Mouse (Mus musculus): ENCODE data around the gene Ap1m1. TPM values are rescaled to one million over a fixed set of nuclear protein-coding genes. Genes with fewer than 3 reads are reported as not detected.

Gene Ap1m1
- polyA plus RNA-seq (2012; rRNA removed) = 39.4 and 51.4 TPM in 2 replicates

DNA sequence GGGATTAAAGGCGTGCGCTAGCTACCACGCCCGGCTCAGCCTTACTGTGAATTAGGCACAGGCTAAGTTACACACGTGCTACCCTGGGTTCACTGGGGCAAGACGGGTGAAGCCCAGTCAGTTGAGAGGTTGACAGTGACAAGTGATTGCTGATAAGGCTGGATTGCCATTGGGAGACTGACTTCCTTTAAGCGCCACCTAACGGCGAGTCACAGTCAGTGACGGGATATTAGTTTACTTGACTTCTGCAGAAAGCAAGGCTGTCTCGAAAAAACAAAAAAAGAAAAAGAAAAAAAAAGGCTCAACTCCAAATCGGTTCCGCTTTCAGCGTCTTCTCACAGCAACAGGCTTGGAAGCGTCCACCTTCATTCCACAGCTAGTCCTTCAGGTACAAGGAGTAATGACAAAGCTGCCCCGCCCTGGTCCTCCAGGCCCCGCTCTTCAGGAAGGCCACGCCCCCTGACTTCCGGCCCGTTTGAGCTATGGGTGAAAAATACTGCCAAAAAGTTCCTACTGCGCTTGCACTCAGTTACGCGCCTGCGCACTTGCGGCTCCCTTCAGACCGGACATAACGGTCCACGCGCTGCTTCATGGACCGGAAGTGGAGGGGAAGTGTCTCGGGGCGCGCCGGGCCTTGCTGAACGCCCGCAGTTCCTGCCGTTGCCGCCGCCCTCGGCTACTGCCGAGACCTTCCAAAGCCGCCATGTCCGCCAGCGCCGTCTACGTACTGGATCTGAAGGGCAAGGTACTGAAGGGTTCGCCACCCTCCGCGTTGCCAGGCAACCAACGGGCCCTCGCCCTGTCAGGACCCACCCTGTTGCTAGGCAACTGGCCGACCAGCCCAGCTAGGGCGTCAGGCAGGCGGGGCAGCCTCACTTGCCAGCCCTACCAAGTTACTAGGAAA lies at the start of gene Ap1m1:
TSS of gene Ap1m1 (plus strand) at position 520 of the 904 bp plus-strand sequence.
- peak; percentile 98 for DNase-seq (ENCODE audit: low read depth, low spot score)
- under 1% methylated on average over 54 of the region's 54 CpGs for WGBS

DNA sequence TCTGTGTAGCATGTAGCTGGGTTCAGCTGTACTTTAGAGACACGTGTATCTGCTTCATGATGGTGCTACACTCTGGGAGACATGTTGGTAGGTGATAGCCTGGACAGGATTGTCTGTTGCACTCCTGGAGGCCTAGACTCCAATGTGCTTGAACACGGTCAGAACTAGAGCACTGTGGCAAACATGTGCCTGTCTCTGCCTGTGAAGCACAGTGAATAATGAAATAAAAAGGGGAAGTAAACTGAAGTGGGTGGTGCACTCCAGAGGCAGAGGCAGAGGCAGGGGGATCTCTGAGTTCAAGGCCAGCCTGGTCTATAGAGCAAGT lies 49.6 kb upstream of the Ap1m1 start:
- DNase-seq (ENCODE audit: low read depth, low spot score) = no peak
- WGBS = 32% methylated on average over 2 of the region's 2 CpGs

- no peak for DNase-seq (ENCODE audit: low read depth, low spot score)
These were observed 47.8 kb upstream of the Ap1m1 start for GRCm38 (mm10) chr8:72192065-72192464.

- no peak for DNase-seq (ENCODE audit: low read depth, low spot score)
- 70% methylated on average over 8 of the region's 8 CpGs for WGBS
These were observed 41.8 kb upstream of the Ap1m1 start for GRCm38 (mm10) chr8:72197997-72198396.

- WGBS = 77% methylated on average over 1 of the region's 1 CpGs
- DNase-seq (ENCODE audit: low read depth, low spot score) = no peak
These were observed 31.2 kb upstream of the Ap1m1 start for GRCm38 (mm10) chr8:72208582-72208981.

DNA sequence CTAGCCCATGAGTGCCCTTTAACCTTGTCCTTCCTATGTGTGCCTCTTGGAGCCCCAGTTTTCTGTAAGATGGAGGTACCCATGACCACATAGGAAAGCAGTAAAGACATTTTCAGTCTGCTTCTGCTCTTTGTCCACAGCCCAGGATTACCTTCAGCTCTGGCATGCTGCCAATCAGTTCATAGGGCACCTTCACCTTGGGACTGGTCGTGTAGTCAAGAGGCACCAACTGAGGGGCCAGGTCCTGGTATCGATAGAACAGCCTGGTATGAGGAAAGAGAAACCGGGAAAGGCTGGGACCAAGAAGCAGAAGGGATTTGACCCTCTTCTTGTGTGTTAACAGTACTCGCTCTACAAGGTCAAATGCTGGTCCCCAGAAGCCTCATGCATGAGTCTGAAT lies 29.6 kb upstream of the Ap1m1 start:
- no peak for DNase-seq (ENCODE audit: low read depth, low spot score)
- WGBS = 46% methylated on average over 4 of the region's 4 CpGs

DNA sequence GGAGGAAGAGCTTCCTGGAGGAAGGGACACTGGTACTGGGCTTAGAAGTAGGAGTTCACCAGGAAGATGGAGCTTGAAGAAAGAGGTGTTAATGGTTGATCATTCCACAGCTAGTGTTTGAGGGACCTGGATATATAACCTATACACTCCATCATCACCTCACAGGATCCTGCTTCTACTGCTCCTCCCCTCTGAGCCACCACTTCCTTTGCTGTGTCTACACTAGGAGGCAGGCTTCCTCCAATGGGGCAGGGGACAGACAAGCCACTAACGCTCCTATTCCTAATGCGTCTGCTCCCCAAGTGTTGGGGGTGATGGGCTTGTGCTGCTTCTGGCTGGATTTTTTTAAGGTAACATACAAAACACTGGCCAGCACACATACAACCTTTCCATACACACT lies 29.1 kb upstream of the Ap1m1 start:
- no peak for DNase-seq (ENCODE audit: low read depth, low spot score)
- 72% methylated on average over 2 of the region's 2 CpGs for WGBS

- no peak for DNase-seq (ENCODE audit: low read depth, low spot score)
- WGBS = 70% methylated on average over 1 of the region's 1 CpGs
These were observed 28.0 kb upstream of the Ap1m1 start for GRCm38 (mm10) chr8:72211846-72212245.

DNA sequence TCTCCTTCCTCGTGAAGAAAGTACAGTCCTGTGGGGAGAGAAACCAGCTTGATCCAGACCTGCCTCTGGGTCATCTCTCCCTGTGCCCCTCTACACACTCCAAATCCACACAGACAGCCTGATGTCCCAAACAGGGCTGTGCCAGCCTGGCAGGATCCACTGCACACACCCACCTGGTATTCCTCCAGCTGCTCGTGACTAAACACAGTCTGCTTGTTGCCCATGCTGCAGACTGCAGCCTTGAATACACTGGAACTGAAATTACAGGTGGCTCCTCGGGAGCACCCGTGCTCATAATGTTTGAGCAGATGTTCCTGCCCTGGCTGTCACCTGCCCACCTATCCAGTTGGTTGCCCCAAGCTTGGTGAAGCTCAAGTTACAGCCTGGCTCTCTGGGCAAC lies 27.1 kb upstream of the Ap1m1 start, which contains the start of gene Cib3:
TSS of gene Cib3 (minus strand) at position 87 of the 400 bp plus-strand sequence.
- DNase-seq (ENCODE audit: low read depth, low spot score) = no peak
- WGBS = 26% methylated on average over 4 of the region's 4 CpGs

DNA sequence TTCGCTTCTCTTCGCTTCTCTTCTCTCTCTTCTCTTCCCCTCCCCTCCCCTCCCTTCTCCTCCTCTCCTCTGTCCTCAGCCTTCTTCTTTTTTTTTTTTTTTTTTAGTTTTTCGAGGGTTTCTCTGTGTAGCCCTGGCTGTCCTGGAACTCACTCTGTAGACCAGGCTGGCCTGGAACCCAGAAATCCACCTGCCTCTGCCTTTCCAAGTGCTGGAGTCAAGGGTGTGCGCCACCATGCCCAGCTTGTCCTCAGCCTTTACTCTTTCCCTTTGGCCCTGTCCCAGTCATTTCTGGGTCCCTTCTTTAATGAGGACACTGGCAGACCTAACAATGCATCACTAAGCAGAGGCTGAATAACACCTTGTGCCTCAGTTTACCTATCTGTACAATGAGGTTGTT lies 26.3 kb upstream of the Ap1m1 start, which contains the start of gene Gm11034:
TSS of gene Gm11034 (minus strand) at position 101 of the 400 bp plus-strand sequence.
- no peak for DNase-seq (ENCODE audit: low read depth, low spot score)
- 68% methylated on average over 4 of the region's 4 CpGs for WGBS

DNA sequence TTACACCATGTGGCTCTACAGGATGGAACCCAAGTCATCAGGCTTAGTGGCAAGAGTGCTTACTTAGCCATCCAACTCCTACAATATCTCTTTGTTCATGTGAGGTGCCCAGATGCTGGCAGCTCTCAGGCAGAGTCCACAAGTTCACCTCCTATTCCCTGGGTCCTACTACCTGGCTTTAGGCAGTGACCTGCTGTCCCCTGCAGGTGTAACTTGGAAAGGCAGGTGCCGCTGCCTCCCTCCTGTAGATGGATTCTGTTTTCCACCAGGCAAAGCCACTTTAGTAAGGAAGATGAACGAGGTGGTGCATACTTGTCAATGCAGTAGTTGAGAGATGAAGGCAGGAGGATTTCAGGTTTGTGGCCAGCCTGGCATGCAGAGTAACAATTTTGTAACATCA lies 24.8 kb upstream of the Ap1m1 start:
- DNase-seq (ENCODE audit: low read depth, low spot score) = no peak
- WGBS = 27% methylated on average over 2 of the region's 2 CpGs

GRCm38 (mm10) chr8:72215871-72216270 lies 23.9 kb upstream of the Ap1m1 start:
- DNase-seq (ENCODE audit: low read depth, low spot score) = no peak
- WGBS = 33% methylated on average over 1 of the region's 1 CpGs

DNA sequence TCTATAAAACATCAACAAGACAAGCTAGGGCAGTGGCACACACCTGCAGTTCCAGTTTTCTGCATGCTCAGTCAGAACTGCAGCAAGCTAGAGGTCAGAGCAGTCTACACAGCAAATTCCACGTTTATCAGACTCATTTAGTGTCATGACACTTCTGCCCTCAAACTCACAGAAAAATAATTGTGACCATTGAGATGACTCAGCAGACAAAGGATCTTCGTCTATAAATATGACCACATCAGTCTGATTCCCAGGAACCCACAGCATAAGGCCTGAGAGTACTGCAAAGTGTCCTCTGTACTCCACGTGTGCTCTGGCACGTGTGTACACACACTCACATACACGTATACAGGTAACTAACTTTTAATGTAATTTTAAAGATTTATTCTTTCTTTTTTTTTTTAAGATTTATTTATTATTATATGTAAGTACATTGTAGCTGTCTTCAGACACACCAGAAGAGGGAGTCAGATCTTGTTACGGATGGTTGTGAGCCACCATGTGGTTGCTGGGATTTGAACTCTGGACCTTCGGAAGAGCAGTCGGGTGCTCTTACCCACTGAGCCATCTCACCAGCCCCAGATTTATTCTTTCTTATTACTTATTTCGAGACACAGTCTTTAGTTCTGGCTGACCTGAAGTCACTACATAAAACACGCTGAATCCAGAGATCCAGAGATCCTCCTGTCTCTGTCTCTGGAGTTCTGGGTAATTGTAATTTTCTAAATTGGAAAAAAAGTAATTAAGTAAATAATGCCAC lies 20.9 kb upstream of the Ap1m1 start:
- no peak for DNase-seq (ENCODE audit: low read depth, low spot score)
- whole genome bisulfite sequencing = 74% methylated on average over 10 of the region's 10 CpGs

DNA sequence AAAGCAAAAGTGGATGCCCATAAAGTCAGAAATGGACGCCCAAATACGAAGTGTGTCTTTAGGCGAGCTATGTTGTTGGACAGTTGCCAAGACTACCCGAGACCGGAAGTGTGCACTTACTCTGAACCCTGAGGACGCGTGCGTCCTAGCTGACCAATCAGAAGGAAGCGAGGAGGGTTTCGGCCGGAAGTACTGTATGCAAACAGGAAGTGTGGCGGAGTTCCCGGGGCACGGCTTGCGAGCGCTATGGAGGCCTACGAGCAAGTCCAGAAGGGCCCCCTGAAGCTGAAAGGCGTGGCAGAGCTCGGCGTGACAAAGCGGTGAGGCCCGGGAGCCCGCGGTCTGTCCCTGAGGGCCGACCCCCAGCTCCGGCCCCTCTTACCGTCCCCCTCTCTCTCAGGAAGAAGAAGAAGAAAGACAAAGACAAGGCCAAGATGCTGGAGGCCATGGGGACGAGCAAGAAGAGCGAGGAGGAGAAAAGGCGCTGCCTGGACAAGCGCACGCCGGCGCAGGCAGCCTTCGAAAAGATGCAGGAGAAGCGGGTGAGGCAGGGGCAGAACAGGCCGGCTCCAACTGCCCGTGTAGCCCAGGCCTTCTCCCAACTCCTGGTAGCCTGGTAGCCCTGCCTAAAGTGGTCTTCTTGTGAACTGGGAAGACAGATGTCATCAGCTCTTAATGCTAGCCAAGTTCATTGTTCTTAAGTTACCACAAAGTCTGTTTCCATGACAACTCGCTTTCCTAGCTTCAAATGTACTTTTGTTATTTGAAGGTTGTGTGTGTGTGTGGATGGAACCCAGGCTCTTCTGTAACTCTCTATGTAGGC lies 20.1 kb upstream of the Ap1m1 start, which contains the start of gene Fam32a:
TSS of gene Fam32a (plus strand) at position 190 of the 823 bp plus-strand sequence.
- WGBS = 10% methylated on average over 39 of the region's 39 CpGs
- DNase-seq (ENCODE audit: low read depth, low spot score) = peak; percentile 91

GRCm38 (mm10) chr8:72220758-72221157 lies 19.1 kb upstream of the Ap1m1 start:
- WGBS = 78% methylated on average over 4 of the region's 4 CpGs
- DNase-seq (ENCODE audit: low read depth, low spot score) = no peak

DNA sequence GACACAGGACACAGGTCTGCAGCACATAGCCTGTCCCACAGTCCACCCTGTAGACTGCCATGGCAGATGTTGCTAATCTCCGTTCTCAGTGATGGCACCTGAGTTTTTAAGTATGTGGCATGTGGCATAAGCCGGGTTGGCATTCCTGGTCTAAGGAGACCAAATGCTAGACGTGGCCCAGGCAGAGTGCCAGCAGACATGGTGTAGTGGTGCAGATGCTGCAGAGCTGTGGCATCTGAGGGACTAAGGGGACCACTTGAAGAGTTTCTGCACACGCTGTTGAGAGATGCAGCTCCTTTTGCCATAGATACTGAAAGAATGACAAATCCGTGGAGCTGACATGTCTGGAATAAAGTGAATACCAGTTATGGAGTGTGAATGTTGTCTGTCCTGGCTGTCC lies 17.2 kb upstream of the Ap1m1 start:
- 92% methylated on average over 5 of the region's 5 CpGs for WGBS
- DNase-seq (ENCODE audit: low read depth, low spot score) = no peak

DNA sequence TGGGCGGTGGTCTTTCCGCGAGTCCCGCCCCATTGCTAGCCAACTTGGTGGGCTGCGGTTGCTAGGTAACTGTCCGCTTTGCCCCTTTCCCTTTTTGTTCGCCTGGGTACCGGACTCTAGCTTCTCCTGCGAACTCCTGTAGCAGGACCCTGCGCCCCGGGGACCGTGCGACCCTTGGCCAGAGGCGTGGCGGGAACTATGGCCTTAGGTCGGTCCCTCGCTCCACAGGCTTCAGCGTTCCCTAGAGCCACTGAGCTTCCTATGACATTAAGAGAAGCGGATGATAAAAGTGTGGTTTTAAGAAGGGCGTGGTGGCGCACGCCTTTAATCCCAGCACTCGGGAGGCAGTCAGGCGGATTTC lies 565 bp downstream of the Ap1m1 start:
- DNase-seq (ENCODE audit: low read depth, low spot score) = no peak
- 1% methylated on average over 24 of the region's 24 CpGs for WGBS

- WGBS = 65% methylated on average over 7 of the region's 7 CpGs
- DNase-seq (ENCODE audit: low read depth, low spot score) = no peak
These were observed 1.1 kb downstream of the Ap1m1 start for GRCm38 (mm10) chr8:72240951-72241350.

- no peak for DNase-seq (ENCODE audit: low read depth, low spot score)
- 91% methylated on average over 1 of the region's 1 CpGs for WGBS
These were observed 2.4 kb downstream of the Ap1m1 start for GRCm38 (mm10) chr8:72242226-72242625.

GRCm38 (mm10) chr8:72244610-72245009 lies 4.8 kb downstream of the Ap1m1 start:
- WGBS = 61% methylated on average over 2 of the region's 2 CpGs

More at GRCm38 (mm10) chr8:72244610-72245009, 4.8 kb downstream of the Ap1m1 start:
- DNase-seq (ENCODE audit: low read depth, low spot score) = no peak
